Mouse (Mus musculus): Measurements from ENCODE around the gene Srpk2.
"Not testable (repeated sequence)": the region's sequence is repeated elsewhere in the genome, so short reads cannot be mapped to it uniquely, and the experiment has no call there.

DNA sequence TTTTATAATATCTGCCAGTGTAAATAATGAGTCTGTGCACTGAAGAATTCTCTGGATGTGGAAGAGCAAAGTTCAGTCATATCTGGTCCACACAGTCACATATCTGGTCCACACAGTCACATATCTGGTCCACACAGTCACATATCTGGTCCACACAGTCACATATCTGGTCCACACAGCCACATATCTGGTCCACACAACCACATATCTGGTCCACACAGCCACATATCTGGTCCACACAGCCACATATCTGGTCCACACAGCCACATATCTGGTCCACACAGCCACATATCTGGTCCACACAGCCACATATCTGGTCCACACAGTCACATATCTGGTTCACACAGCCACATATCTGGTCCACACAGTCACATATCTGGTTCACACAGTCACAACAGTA is 45.2 kb downstream of the Srpk2 start:
- TF ChIP-seq CTCF (conservative IDR thresholded peaks at IDR 0.05 in 1 of 2, IDR thresholded peaks at IDR 0.05 in 1 of 2; ENCODE audit: low read depth in 2 of 2, low read length in 2 of 2); ZNF384 (IDR thresholded peaks at IDR 0.05; ENCODE audit: low read depth, low read length); ZC3H11A (IDR thresholded peaks at IDR 0.05; ENCODE audit: low read depth, low read length); ZKSCAN1 (IDR thresholded peaks at IDR 0.05; ENCODE audit: borderline replicate concordance, low read depth, low read length); USF1 (IDR thresholded peaks at IDR 0.05; ENCODE audit: low read depth, low read length): not testable (repeated sequence)
